Mouse (Mus musculus) E14TG2a.4 (cell line): Measurements from ENCODE around the gene Kcnip3.

Experiments
- CTCF ChIP-seq: conservative IDR thresholded peaks from 2 replicates; pipeline ENCODE4 v1.5.1; 2014; ENCODE audit warnings: low read length
- NANOG ChIP-seq: IDR thresholded peaks from 2 replicates; pipeline ENCODE4 v1.6.1; 2014; ENCODE audit warnings: borderline replicate concordance, low read length, mixed read lengths
- POU5F1 ChIP-seq: IDR thresholded peaks from 2 replicates; pipeline ENCODE4 v1.6.1; 2014; ENCODE audit warnings: low read length, borderline replicate concordance

GRCm38 (mm10) chr2:127523950-127524729 lies 2.2 kb upstream of the Kcnip3 start:
- TF ChIP-seq CTCF (no peak), POU5F1 (no peak), NANOG (no peak)
